Mouse (Mus musculus): ENCODE results near the gene Anapc7.

DNA sequence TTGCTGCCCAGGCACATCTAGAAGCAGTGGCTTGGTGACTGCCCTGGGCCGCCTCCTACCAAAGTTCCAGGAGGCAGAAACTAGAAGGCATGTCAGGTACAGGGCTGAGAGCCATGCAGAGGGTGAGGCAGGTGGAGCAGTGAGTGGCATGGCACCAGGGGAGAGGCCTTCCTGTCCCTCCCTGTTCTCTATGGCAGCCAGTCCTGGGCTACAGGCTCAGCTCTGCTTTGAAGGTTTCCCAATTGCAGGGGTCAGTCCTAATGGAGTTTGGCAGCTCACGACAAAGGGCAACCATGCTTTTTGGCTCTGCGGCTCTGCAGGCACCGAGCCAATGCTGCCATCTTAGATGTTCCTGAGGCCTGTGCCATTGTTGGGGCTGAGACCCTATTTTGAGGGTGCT is 32.9 kb downstream of the Anapc7 start:
- TF ChIP-seq CTCF (IDR thresholded peaks at IDR 0.05; ENCODE audit: borderline replicate concordance, insufficient read depth, low read length) (no peak), POLR2A (IDR thresholded peaks at IDR 0.05; ENCODE audit: low read depth, low read length) (no peak)
